Mouse (Mus musculus) c-Kit-positive CD71-negative TER-119-negative erythroid progenitor cells, embryonic 14.5 days (primary cell): Measurements from ENCODE around the gene Gm1604a.
"Not testable (repeated sequence)": the region's sequence is repeated elsewhere in the genome, so short reads cannot be mapped to it uniquely, and the experiment has no call there.

Experiments used
- DNase-seq: peaks from one replicate; pipeline ENCODE4 v3.0.0-alpha.2; 2013; ENCODE audit warnings: low read depth

Gene Gm1604a

GRCm38 (mm10) chr17:7025257-7025656 is at the start of gene Gm1604a:
Gene Gm1604a (plus strand): TSS chr17:7025568.
- not testable (repeated sequence) for DNase-seq

- DNase-seq, result not testable (repeated sequence)
Measured at GRCm38 (mm10) chr17:6978287-6979248, 46.8 kb upstream of the Gm1604a start, which contains the start of gene Gm49721. Gene Gm49721 (plus strand): TSS chr17:6978904.

- not testable (repeated sequence) for DNase-seq
Measured at GRCm38 (mm10) chr17:6979380-6979779, 46.0 kb upstream of the Gm1604a start.

- DNase-seq, result not testable (repeated sequence)
Measured at GRCm38 (mm10) chr17:6980144-6980543, 45.2 kb upstream of the Gm1604a start.

GRCm38 (mm10) chr17:6986118-6986517 is 39.2 kb upstream of the Gm1604a start:
- not testable (repeated sequence) for DNase-seq

- DNase-seq, result not testable (repeated sequence)
Measured at GRCm38 (mm10) chr17:6995504-6995903, 29.9 kb upstream of the Gm1604a start.

GRCm38 (mm10) chr17:6996826-6997225 is 28.5 kb upstream of the Gm1604a start:
- DNase-seq, result not testable (repeated sequence)

- DNase-seq, result not testable (repeated sequence)
Measured at GRCm38 (mm10) chr17:6997778-6998490, 27.4 kb upstream of the Gm1604a start.

GRCm38 (mm10) chr17:7001790-7002585 is 23.4 kb upstream of the Gm1604a start:
- not testable (repeated sequence) for DNase-seq

- not testable (repeated sequence) for DNase-seq
Measured at GRCm38 (mm10) chr17:7003392-7003791, 22.0 kb upstream of the Gm1604a start.

- DNase-seq, result not testable (repeated sequence)
Measured at GRCm38 (mm10) chr17:7005646-7006045, 19.7 kb upstream of the Gm1604a start.

- DNase-seq, result not testable (repeated sequence)
Measured at GRCm38 (mm10) chr17:7008885-7009284, 16.5 kb upstream of the Gm1604a start.

GRCm38 (mm10) chr17:7009440-7009839 is 15.9 kb upstream of the Gm1604a start:
- DNase-seq, result not testable (repeated sequence)

- DNase-seq, result not testable (repeated sequence)
Measured at GRCm38 (mm10) chr17:7009901-7010300, 15.5 kb upstream of the Gm1604a start.

GRCm38 (mm10) chr17:7014190-7014589 is 11.2 kb upstream of the Gm1604a start:
- DNase-seq, result not testable (repeated sequence)

- DNase-seq, result not testable (repeated sequence)
Measured at GRCm38 (mm10) chr17:7025764-7026346, 487 bp downstream of the Gm1604a start.

- DNase-seq, result not testable (repeated sequence)
Measured at GRCm38 (mm10) chr17:7030204-7030603, 4.8 kb downstream of the Gm1604a start.

GRCm38 (mm10) chr17:7030622-7031174 is 5.3 kb downstream of the Gm1604a start:
- DNase-seq, result not testable (repeated sequence)

GRCm38 (mm10) chr17:7033192-7034166 is 8.1 kb downstream of the Gm1604a start:
- not testable (repeated sequence) for DNase-seq
